Mouse (Mus musculus) forebrain, embryonic 14.5 days (tissue): ENCODE data around the gene Mettl25. TPM values are rescaled to one million over a fixed set of nuclear protein-coding genes. Genes with fewer than 3 reads are reported as not detected.

Experiments
- ATAC-seq: fragments of 200-750 bp; cut with Nextera tagmentation; 2 replicates; pipeline ENCODE4 v1.8.0; 2017; ENCODE audit warnings: mild to moderate bottlenecking, moderate library complexity
- DNase-seq: peaks from one replicate; pipeline ENCODE4 v3.0.0-alpha.2; 2015; ENCODE audit warnings: low spot score
- H3K27ac ChIP-seq: fragments of 300-500 bp; sonication (generic); 2 replicates; pipeline ENCODE4 v1.5.1; 2014; ENCODE audit warnings: low read depth, mild to moderate bottlenecking, control low read depth, low read length, moderate library complexity
- H3K27me3 ChIP-seq: fragments of 300-500 bp; sonication (generic); replicated peaks from 2 replicates; pipeline ENCODE4 v1.6.1; 2014; ENCODE audit warnings: low read length, control low read depth, mixed read lengths; ENCODE audit not compliant: control insufficient read depth, insufficient read depth
- H3K36me3 ChIP-seq: fragments of 300-500 bp; sonication (generic); 2 replicates; pipeline ENCODE4 v1.6.1; 2014; ENCODE audit warnings: low read length, control low read depth; ENCODE audit not compliant: control insufficient read depth, insufficient read depth
- H3K4me1 ChIP-seq: fragments of 300-500 bp; sonication (generic); 2 replicates; pipeline ENCODE4 v1.6.1; 2014; ENCODE audit warnings: antibody characterized with exemption, low read length, control low read depth; ENCODE audit not compliant: control insufficient read depth, insufficient read depth
- H3K4me2 ChIP-seq: fragments of 300-500 bp; sonication (generic); 2 replicates; pipeline ENCODE4 v1.6.1; 2014; ENCODE audit warnings: mild to moderate bottlenecking, control low read depth, low read length
- H3K4me3 ChIP-seq: fragments of 300-500 bp; sonication (generic); 2 replicates; pipeline ENCODE4 v1.5.1; 2014; ENCODE audit warnings: low read depth, low read length, control low read depth
- H3K9ac ChIP-seq: fragments of 300-500 bp; sonication (generic); 2 replicates; pipeline ENCODE4 v1.6.1; 2014; ENCODE audit warnings: mild to moderate bottlenecking, low read length, control low read depth, moderate library complexity
- H3K9me3 ChIP-seq: fragments of 300-500 bp; sonication (generic); replicated peaks from 2 replicates; pipeline ENCODE4 v1.6.1; 2016; ENCODE audit warnings: low read length, control low read depth, mixed read lengths; ENCODE audit not compliant: control insufficient read depth
- WGBS: fragments of 180-500 bp; shearing (Covaris S2); extraction: QIAGEN DNeasy Blood & Tissue Kit; methylation state at CpG from one replicate; pipeline ENCODE4 v1.1.7; 2014; 5-methylcytosine and 5-hydroxymethylcytosine counted together
- polyA plus RNA-seq: library from polyadenylated mRNA; unstranded; fragments of >200 nt; fragmentation: Nextera tagmentation; extraction: Ambion mirVana; gene quantifications from 2 replicates; pipeline ENCODE4 v1.2.1, GENCODE M21; 2014

Mettl25 gene
- polyA plus RNA-seq, 1 experiment from 2014 or later = 14.5 TPM

GRCm38 (mm10) chr10:105714844-105715243 is 126.3 kb downstream of the Mettl25 start:
- peak; percentile 78 for DNase-seq
- Histone ChIP-seq H3K4me2 (no peak overlapping the region), H3K36me3 (no peaks in the 10 kb centered on the region), H3K9me3 (no peaks in the 10 kb centered on the region), H3K27ac (no peak overlapping the region), H3K9ac (no peak overlapping the region), H3K27me3 (no peaks in the 10 kb centered on the region), H3K4me3 (no peak overlapping the region), H3K4me1 (no peaks in the 10 kb centered on the region)
- WGBS = 9% methylated on average over 6 of the region's 6 CpGs
- ATAC-seq = no peak

GRCm38 (mm10) chr10:105714366-105714765 is 126.8 kb downstream of the Mettl25 start:
- H3K27ac ChIP-seq = no peak overlapping the region
- H3K4me1 ChIP-seq = no peaks in the 10 kb centered on the region
- DNase-seq (no peak), ATAC-seq (no peak)
- H3K27me3 ChIP-seq = no peaks in the 10 kb centered on the region
- H3K36me3 ChIP-seq = no peaks in the 10 kb centered on the region
- no peak overlapping the region for H3K4me3 ChIP-seq
- H3K4me2 ChIP-seq = no peak overlapping the region
- H3K9ac ChIP-seq = no peak overlapping the region
- H3K9me3 ChIP-seq = no peaks in the 10 kb centered on the region
- 78% methylated on average over 4 of the region's 4 CpGs for WGBS

- Histone ChIP-seq H3K36me3 (no peaks in the 10 kb centered on the region), H3K27ac (no peak overlapping the region), H3K4me3 (no peak overlapping the region), H3K9ac (no peak overlapping the region), H3K4me2 (no peak overlapping the region), H3K27me3 (no peaks in the 10 kb centered on the region), H3K9me3 (no peaks in the 10 kb centered on the region), H3K4me1 (no peaks in the 10 kb centered on the region)
- DNase-seq = peak; percentile 16
- ATAC-seq = peak; percentile 34; the same call in 1 of the 2 replicates
- WGBS = 58% methylated on average over 5 of the region's 5 CpGs
These were observed 128.0 kb downstream of the Mettl25 start for GRCm38 (mm10) chr10:105713222-105713621.

Other genes with a start within 250 kb of the Mettl25 start
- gene Ccdc59, start 313 bp downstream of the Mettl25 start, polyA plus RNA-seq = 47.4 and 52.5 TPM in 2 replicates